Mouse (Mus musculus) midbrain, embryonic 14.5 days (tissue): Measurements from ENCODE around the gene Tmem17. TPM values are rescaled to one million over a fixed set of nuclear protein-coding genes. Genes with fewer than 3 reads are reported as not detected.
A peak's percentile ranks its signal among the peaks of the same experiment; 100 is the strongest.

ENCODE experiments used
- ATAC-seq: fragments of 200-750 bp; cut with Nextera tagmentation; 2 replicates; pipeline ENCODE4 v1.8.0; 2017; ENCODE audit warnings: moderate number of reproducible peaks, moderate library complexity; ENCODE audit not compliant: low FRiP score, low TSS enrichment
- DNase-seq: peaks from one replicate; pipeline ENCODE4 v3.0.0-alpha.2; 2015
- H3K27ac ChIP-seq: fragments of 300-500 bp; sonication (generic); replicated peaks from 2 replicates; pipeline ENCODE4 v1.5.1; 2014; ENCODE audit warnings: mild to moderate bottlenecking, low read depth, low read length, moderate library complexity
- H3K27me3 ChIP-seq: fragments of 300-500 bp; sonication (generic); 2 replicates; pipeline ENCODE4 v1.6.1; 2014; ENCODE audit warnings: low read length, control low read depth, mixed read lengths; ENCODE audit not compliant: control insufficient read depth, insufficient read depth
- H3K36me3 ChIP-seq: fragments of 300-500 bp; sonication (generic); 2 replicates; pipeline ENCODE4 v1.6.1; 2014; ENCODE audit warnings: low read length, control low read depth; ENCODE audit not compliant: control insufficient read depth, insufficient read depth
- H3K4me1 ChIP-seq: fragments of 300-500 bp; sonication (generic); 2 replicates; pipeline ENCODE4 v1.6.1; 2014; ENCODE audit warnings: mild to moderate bottlenecking, antibody characterized with exemption, low read length, control low read depth; ENCODE audit not compliant: control insufficient read depth, insufficient read depth
- H3K4me2 ChIP-seq: fragments of 300-500 bp; sonication (generic); 2 replicates; pipeline ENCODE4 v1.6.1; 2014; ENCODE audit warnings: mild to moderate bottlenecking, low read length, moderate library complexity
- H3K4me3 ChIP-seq: fragments of 300-500 bp; sonication (generic); replicated peaks from 2 replicates; pipeline ENCODE4 v1.5.1; 2014; ENCODE audit warnings: low read depth, low read length
- H3K9ac ChIP-seq: fragments of 300-500 bp; sonication (generic); replicated peaks from 2 replicates; pipeline ENCODE4 v1.6.1; 2014; ENCODE audit warnings: mild to moderate bottlenecking, low read length, moderate library complexity
- H3K9me3 ChIP-seq: fragments of 300-500 bp; sonication (generic); 2 replicates; pipeline ENCODE4 v1.6.1; 2016; ENCODE audit warnings: low read length, control low read depth, mixed read lengths; ENCODE audit not compliant: control insufficient read depth
- WGBS: fragments of 180-500 bp; shearing (Covaris S2); extraction: QIAGEN DNeasy Blood & Tissue Kit; methylation state at CpG from one replicate; pipeline ENCODE4 v1.1.7; 2014; 5-methylcytosine and 5-hydroxymethylcytosine counted together
- polyA plus RNA-seq: library from polyadenylated mRNA; unstranded; fragments of >200 nt; fragmentation: Nextera tagmentation; extraction: Ambion mirVana; gene quantifications from 2 replicates; pipeline ENCODE4 v1.2.1, GENCODE M21; 2014

Tmem17 gene
- polyA plus RNA-seq, 1 experiment from 2014 or later, result 23.5 TPM

- H3K9me3 ChIP-seq, result no peaks in the 10 kb centered on the region
- ATAC-seq (no peak), DNase-seq (no peak)
- H3K27me3 ChIP-seq, result no peaks in the 10 kb centered on the region
- H3K36me3 ChIP-seq, result no peaks in the 10 kb centered on the region
- H3K27ac ChIP-seq, result no peak overlapping the region
- H3K4me3 ChIP-seq, result no peak overlapping the region
- no peak overlapping the region for H3K9ac ChIP-seq
- no peak overlapping the region for H3K4me2 ChIP-seq
- WGBS, result 92% methylated on average over 9 of the region's 9 CpGs
- H3K4me1 ChIP-seq, result no peaks in the 10 kb centered on the region
Observed at GRCm38 (mm10) chr11:22500771-22501566, 10.9 kb upstream of the Tmem17 start.

GRCm38 (mm10) chr11:22513075-22513474, 1.2 kb downstream of the Tmem17 start:
- Histone ChIP-seq H3K27me3 (no peaks in the 10 kb centered on the region), H3K4me2 (peak overlapping the region; percentile 67), H3K4me1 (0 out of 2 replicates have a peak, but pooled peaks cover 3% of the 10 kb centered on the region), H3K36me3 (peaks cover under 1% of the 10 kb centered on the region; the same call in 1 of the 2 replicates), H3K9me3 (no peaks in the 10 kb centered on the region), H3K27ac (peak overlapping the region; percentile 98), H3K4me3 (peak overlapping the region; percentile 76), H3K9ac (peak overlapping the region; percentile 95)
- no peak for ATAC-seq
- WGBS, result 21% methylated on average over 11 of the region's 11 CpGs
- DNase-seq, result peak; percentile 56

DNA sequence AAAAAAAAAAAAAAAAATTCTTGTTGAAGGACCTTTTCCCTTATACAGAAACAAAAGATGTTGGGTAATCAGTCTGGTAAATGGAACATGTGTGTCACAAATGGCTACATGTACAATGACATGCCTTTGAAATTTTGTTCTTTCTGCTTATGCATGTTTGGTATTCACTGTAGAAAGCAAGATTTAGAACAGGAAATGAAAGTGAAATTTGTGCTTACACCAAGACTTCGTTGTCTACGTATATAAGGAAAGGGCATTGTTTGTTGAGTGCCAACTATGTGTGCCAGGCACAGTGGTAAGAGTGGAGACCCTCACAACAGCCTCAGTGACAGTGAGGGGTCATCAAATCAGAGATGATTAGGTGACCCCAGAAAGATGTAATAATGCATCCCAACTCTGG, 3.2 kb downstream of the Tmem17 start:
- no peak overlapping the region for H3K27ac ChIP-seq
- no peak for DNase-seq
- 0 out of 2 replicates have a peak, but pooled peaks cover 3% of the 10 kb centered on the region for H3K4me1 ChIP-seq
- no peak overlapping the region for H3K9ac ChIP-seq
- no peak for ATAC-seq
- H3K9me3 ChIP-seq, result no peaks in the 10 kb centered on the region
- peaks cover 17% of the 10 kb centered on the region for H3K36me3 ChIP-seq
- no peaks in the 10 kb centered on the region for H3K27me3 ChIP-seq
- H3K4me2 ChIP-seq, result no peak overlapping the region
- no peak overlapping the region for H3K4me3 ChIP-seq
- over 99% methylated on average over 2 of the region's 2 CpGs for WGBS

- DNase-seq (no peak), ATAC-seq (no peak)
- Histone ChIP-seq H3K4me2 (no peak overlapping the region), H3K4me1 (no peaks in the 10 kb centered on the region), H3K4me3 (no peak overlapping the region), H3K9me3 (no peaks in the 10 kb centered on the region), H3K27me3 (no peaks in the 10 kb centered on the region), H3K27ac (no peak overlapping the region), H3K9ac (no peak overlapping the region), H3K36me3 (peaks cover 17% of the 10 kb centered on the region)
- WGBS, result 93% methylated on average over 6 of the region's 6 CpGs
Observed at GRCm38 (mm10) chr11:22518445-22518844, 6.6 kb downstream of the Tmem17 start.

DNA sequence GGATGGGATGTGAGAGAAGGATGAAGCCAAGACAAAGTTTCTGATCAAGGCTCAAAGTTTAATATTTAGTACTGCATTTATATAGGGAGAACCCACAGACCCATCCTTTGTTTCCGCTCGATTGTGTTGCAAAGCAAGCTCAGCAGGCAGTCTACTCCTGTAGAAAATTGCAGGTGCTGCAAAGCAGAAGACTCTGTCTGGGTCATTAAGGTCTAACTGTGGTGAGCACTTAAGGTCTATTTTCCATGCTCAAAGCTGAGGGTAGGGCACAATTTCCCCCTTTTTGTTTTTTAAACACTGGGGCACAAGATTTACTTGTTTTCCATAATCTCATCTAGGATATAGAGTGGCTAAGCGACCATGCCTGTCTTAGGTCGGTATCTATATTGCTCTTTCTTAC, 8.4 kb downstream of the Tmem17 start:
- no peak overlapping the region for H3K27ac ChIP-seq

GRCm38 (mm10) chr11:22524606-22525005, 12.7 kb downstream of the Tmem17 start:
- Histone ChIP-seq H3K9ac (no peak overlapping the region), H3K36me3 (peaks cover 4% of the 10 kb centered on the region; the same call in 1 of the 2 replicates), H3K27me3 (no peaks in the 10 kb centered on the region), H3K4me2 (no peak overlapping the region), H3K9me3 (no peaks in the 10 kb centered on the region), H3K27ac (no peak overlapping the region), H3K4me1 (no peaks in the 10 kb centered on the region), H3K4me3 (no peak overlapping the region)
- 85% methylated on average over 1 of the region's 1 CpGs for WGBS
- DNase-seq (no peak), ATAC-seq (no peak)

More for the DNA sequence above, 8.4 kb downstream of the Tmem17 start:
- ATAC-seq, result no peak
- 93% methylated on average over 4 of the region's 4 CpGs for WGBS
- Histone ChIP-seq H3K4me2 (no peak overlapping the region), H3K27me3 (no peaks in the 10 kb centered on the region), H3K4me3 (no peak overlapping the region), H3K4me1 (no peaks in the 10 kb centered on the region), H3K36me3 (peaks cover 17% of the 10 kb centered on the region), H3K9me3 (no peaks in the 10 kb centered on the region), H3K9ac (no peak overlapping the region)
- no peak for DNase-seq

GRCm38 (mm10) chr11:22540600-22540999, 28.7 kb downstream of the Tmem17 start:
- no peaks in the 10 kb centered on the region for H3K9me3 ChIP-seq
- no peak overlapping the region for H3K9ac ChIP-seq
- WGBS, result 68% methylated on average over 1 of the region's 1 CpGs
- DNase-seq, result no peak
- ATAC-seq, result no peak
- no peaks in the 10 kb centered on the region for H3K36me3 ChIP-seq
- H3K4me3 ChIP-seq, result no peak overlapping the region
- H3K27ac ChIP-seq, result no peak overlapping the region
- H3K4me2 ChIP-seq, result no peak overlapping the region
- H3K27me3 ChIP-seq, result no peaks in the 10 kb centered on the region
- H3K4me1 ChIP-seq, result no peaks in the 10 kb centered on the region

- Histone ChIP-seq H3K9me3 (no peaks in the 10 kb centered on the region), H3K4me2 (no peak overlapping the region), H3K27me3 (no peaks in the 10 kb centered on the region), H3K36me3 (no peaks in the 10 kb centered on the region), H3K4me1 (peaks cover 14% of the 10 kb centered on the region), H3K9ac (no peak overlapping the region), H3K4me3 (no peak overlapping the region), H3K27ac (peak overlapping the region; percentile 60)
- ATAC-seq (peak; percentile 35; the same call in 1 of the 2 replicates), DNase-seq (peak; percentile 32)
- 50% methylated on average over 1 of the region's 1 CpGs for WGBS
Observed at GRCm38 (mm10) chr11:22560061-22560460, 48.2 kb downstream of the Tmem17 start.
